Mouse (Mus musculus) myocyte (in vitro differentiated cells): Measurements from ENCODE around the gene Olfr668.

Experiments used
- CEBPB ChIP-seq: IDR thresholded peaks from 2 replicates; pipeline ENCODE4 v1.6.1; 2011; ENCODE audit warnings: mild to moderate bottlenecking, moderate library complexity; ENCODE audit not compliant: poor library complexity, insufficient read depth, severe bottlenecking
- E2F4 ChIP-seq: IDR thresholded peaks from one replicate; pipeline ENCODE4 v1.6.1; 2011; ENCODE audit warnings: mild to moderate bottlenecking, control low read depth, moderate library complexity; ENCODE audit not compliant: insufficient read depth
- MAX ChIP-seq: IDR thresholded peaks from one replicate; pipeline ENCODE4 v1.6.1; 2011; ENCODE audit warnings: low read depth, mild to moderate bottlenecking, control low read depth
- MYOD1 ChIP-seq, 3 experiments: IDR thresholded peaks; one replicate each; pipeline ENCODE4 v1.6.1; 2011; ENCODE audit warnings: control low read depth in 2 of 3, low read depth in 2 of 3, mild to moderate bottlenecking in 2 of 3, moderate library complexity in 1 of 3; ENCODE audit not compliant: insufficient read length in 2 of 3, control insufficient read depth in 1 of 3
- MYOG ChIP-seq, 3 experiments: IDR thresholded peaks; one replicate each; pipeline ENCODE4 v1.6.1; 2011; ENCODE audit warnings: control low read depth in 2 of 3, low read depth in 2 of 3, mild to moderate bottlenecking in 2 of 3; ENCODE audit not compliant: insufficient read length in 2 of 3, control insufficient read depth in 1 of 3, insufficient read depth in 1 of 3
- POLR2A ChIP-seq: IDR thresholded peaks from one replicate; pipeline ENCODE4 v1.6.1; 2011; ENCODE audit warnings: low read depth, mild to moderate bottlenecking, control low read depth, moderate library complexity; ENCODE audit not compliant: insufficient read length
- POLR2AphosphoS2 ChIP-seq: IDR thresholded peaks from one replicate; pipeline ENCODE4 v1.6.1; 2011; ENCODE audit warnings: low read depth, control low read depth; ENCODE audit not compliant: insufficient read length
- REST ChIP-seq: IDR thresholded peaks from one replicate; pipeline ENCODE4 v1.6.1; 2011; ENCODE audit warnings: mild to moderate bottlenecking, control low read depth, moderate library complexity; ENCODE audit not compliant: insufficient read depth, insufficient read length
- SRF ChIP-seq: IDR thresholded peaks from one replicate; pipeline ENCODE4 v1.6.1; 2011; ENCODE audit warnings: low read depth; ENCODE audit not compliant: control insufficient read depth, insufficient read length
- TCF12 ChIP-seq: IDR thresholded peaks from one replicate; pipeline ENCODE4 v1.6.1; 2011; ENCODE audit warnings: mild to moderate bottlenecking, control low read depth; ENCODE audit not compliant: poor library complexity, insufficient read depth, severe bottlenecking
- TCF3 ChIP-seq: IDR thresholded peaks from one replicate; pipeline ENCODE4 v1.6.1; 2011; ENCODE audit warnings: low read depth, control low read depth; ENCODE audit not compliant: insufficient read length

DNA sequence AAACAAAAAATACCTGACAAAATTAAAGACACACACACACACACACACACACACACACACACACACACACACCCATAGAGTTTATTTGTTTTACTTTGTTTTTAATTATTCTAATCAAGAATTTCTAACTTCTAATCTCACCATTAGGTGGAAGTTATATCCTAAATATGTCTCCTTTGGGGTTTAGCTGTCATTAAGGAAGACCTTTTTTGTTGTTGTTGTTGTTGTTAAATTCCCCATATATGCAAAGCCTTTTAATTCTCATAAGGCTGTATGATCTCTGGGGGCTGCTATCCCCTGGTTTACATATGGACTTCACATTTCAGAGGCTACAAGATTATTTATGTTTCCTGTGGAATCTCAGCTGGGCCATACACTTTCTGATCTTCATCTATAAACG, 6.1 kb upstream of the Olfr668 start, which contains the start of gene Olfr669:
- TF ChIP-seq POLR2A (no peak), MAX (no peak), POLR2AphosphoS2 (no peak), MYOD1 (IDR thresholded peaks at IDR 0.05; ENCODE audit: control insufficient read depth in 1 of 3, insufficient read length in 2 of 3, low read depth in 2 of 3) (no peak), TCF12 (no peak), MYOG (IDR thresholded peaks at IDR 0.05; ENCODE audit: control insufficient read depth in 1 of 3, insufficient read depth in 1 of 3, insufficient read length in 2 of 3, low read depth in 2 of 3) (no peak), E2F4 (no peak), TCF3 (no peak), REST (no peak), CEBPB (no peak), SRF (no peak)
